Mouse (Mus musculus): Measurements from ENCODE around the gene Ush2a.

GRCm38 (mm10) chr1:188581136-188581535 is 319.3 kb downstream of the Ush2a start:
- TF ChIP-seq CTCF (IDR thresholded peaks at IDR 0.05; ENCODE audit: low read depth, low read length) (no peak), POLR2AphosphoS5 (IDR thresholded peaks at IDR 0.05; ENCODE audit: insufficient replicate concordance, low read depth, low read length) (no peak)
